Mouse (Mus musculus): ENCODE results near the gene Ampd3.

Gene Ampd3

DNA sequence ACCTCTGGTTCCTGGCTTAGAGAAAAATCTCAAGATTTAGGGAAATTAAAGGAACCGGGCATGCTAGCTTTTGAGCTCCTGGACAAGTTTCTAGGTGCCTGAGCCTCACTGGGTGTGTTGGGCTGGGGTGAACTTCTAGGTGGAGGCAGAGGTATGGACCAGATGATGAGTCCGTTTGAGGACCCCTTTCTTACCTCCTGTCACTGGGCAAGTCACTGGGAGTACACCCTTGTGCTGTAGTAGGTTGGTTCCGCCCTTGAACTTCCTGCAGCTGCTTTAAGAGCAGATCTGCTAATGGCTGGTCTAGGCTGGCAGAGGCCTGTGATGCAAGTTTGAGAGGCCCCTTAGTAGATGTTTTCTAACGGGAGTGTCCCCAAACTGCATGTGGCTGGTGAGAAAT lies 1.1 kb downstream of the Ampd3 start:
- DNase-seq (ENCODE audit: low spot score in 2 of 2), result no peak

DNA sequence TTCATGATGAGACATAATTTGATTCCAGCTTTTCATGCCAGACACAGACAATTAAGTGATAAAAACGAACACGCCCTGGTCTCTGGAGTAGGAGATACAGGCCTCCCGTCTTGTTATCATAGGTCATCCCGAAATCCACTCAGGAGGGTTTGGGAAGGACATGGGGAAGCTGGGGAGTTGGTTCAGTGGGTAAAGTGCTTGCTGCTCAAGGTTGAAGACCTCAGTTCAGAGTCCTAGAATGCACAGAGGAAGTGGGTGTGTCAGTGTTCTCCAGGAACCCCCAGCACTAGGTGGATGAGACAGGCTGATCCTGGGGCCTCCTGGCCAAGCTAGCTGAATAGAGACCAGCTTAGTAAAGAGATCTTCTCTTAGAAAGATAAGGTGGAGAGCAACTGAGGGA lies 2.9 kb downstream of the Ampd3 start:
- DNase-seq (ENCODE audit: low spot score in 2 of 2), result no peak

DNA sequence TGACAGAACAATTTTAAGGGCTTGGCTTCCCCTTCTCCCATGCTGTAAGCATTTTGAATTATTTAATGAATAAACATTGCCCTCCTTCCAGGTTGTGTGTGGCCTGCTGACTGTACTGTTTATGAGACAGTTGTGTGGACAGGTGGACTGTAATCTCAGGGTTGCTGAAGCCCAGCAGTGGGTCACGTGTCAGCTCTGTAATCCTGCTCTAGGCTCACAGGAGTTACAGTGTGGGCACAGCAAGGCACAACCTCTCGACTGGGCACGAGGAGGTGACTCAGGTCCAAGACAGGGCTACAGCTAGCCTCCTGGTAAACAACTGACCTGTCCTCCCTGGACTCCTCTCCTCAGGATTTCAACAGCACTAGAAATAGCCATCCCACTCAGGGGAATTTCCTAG lies 4.3 kb downstream of the Ampd3 start:
- no peak for DNase-seq (ENCODE audit: low spot score in 2 of 2)

DNA sequence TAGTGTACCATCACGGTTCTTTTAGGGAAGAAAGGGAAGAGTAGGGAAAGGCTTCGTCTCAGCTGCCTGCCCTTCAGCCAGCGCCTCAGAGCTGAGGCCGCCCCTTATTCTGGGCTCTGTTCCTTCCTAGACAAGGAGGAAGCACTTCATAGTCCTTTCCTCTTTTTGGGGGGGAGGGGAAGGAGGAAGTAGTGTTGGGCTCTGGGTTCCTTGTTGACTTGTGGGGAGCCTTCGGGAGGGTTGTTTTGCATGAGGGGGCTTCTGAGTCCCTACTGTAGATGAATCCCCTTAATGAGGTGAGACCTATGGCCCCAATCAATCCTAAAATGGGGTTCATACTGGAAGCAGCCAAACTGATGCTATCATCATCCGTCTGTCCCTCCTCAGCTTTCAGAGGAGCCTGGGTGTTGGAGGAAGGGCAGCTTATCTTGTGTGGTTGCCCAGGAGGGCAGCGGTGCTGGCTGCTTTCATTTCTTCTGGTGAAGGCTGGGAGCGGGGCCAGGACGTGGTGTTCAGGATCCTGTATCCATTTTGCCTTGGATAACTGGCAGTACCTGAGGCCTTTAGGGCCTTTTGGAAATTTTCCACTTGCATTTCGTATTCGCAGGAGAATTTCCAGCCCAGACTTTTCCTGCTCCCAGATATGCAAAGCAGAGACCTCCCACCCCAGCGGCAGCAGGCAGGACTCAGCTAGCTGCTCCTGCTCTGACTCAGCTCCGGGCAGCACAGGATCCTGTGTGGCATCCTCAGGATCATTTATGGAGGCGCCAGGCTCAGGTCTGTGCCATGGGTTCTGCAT lies 5.4 kb downstream of the Ampd3 start:
- no peak for DNase-seq (ENCODE audit: low spot score in 2 of 2)

DNA sequence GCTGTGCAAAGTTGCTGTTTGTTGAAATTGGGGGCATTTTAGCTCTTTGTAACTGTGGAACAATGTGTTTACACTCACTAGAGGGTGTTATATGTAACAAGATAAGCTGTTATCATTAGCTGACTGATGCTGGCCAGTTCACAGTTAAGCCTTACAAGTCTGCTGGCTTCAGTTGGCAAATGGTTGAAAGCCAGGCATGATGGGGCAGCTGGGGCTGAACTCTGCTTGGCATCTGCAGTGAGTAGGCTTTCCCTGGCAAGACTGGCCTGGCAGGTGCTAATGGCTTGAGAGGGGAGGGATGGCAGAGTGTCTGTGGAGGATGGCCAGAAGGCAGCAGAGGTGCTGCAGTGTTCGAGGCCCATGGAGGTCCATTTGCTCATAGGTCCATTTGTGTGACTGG lies 6.1 kb downstream of the Ampd3 start:
- DNase-seq (ENCODE audit: low spot score in 2 of 2), result no peak

DNA sequence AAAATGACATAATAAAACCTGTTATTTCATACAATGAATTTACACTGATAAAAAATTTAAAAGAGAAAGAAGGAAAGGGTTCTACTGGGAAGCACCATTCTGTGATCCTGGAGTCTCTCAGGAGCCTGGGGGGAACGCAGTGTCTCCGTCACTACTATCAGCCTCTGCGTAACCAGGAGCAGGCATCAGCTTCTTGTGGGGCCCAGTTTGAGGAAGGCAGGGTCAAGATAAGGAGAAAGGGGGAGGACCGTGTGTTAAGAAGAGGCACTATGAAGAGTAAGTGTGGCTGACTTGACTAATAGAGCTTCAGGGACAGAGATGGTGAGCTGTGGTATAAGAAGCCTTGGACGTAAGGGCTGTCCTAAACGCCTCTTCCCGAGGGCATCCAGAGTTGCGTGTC lies 6.7 kb downstream of the Ampd3 start:
- no peak for DNase-seq (ENCODE audit: low spot score in 2 of 2)

DNA sequence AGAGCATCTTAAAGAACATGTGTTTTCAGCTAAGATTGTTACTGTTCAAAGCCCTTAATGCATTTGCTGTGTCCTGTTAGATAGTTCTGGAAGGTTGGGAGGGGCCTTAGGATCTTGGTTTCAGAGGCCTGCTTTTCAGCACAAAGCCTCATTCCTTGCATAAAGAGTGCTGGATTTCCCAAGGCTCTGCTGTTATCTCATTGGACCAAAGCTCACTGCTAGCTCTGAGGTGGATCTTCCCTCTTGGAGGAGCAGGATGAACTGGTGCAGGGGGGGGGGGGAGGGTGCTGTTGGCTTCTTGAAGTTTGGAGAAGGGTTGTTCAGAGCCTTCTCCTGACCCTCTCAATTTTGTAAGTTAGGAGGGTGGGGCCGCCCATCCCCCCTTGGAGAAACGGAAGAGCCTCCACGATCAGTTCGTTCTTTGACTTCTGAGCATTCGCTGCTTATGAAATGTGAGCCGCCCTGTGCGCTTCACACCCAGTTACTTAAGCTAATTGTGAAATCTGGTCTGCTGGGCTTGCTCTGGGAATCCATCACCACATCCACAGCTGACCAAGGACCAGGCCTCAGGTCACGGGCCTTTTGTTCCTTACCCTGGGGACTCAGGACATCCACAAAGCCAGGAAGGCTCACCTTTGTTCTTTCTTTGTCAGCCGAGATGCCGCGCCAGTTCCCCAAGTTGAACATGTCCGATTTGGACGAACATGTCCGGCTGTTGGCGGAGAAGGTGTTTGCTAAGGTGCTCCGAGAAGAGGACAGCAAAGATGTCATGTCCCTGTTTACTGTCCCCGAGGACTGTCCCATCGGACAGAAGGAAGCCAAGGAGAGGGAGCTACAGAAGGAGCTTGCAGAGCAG lies 9.4 kb downstream of the Ampd3 start:
- no peak for DNase-seq (ENCODE audit: low spot score in 2 of 2)

DNA sequence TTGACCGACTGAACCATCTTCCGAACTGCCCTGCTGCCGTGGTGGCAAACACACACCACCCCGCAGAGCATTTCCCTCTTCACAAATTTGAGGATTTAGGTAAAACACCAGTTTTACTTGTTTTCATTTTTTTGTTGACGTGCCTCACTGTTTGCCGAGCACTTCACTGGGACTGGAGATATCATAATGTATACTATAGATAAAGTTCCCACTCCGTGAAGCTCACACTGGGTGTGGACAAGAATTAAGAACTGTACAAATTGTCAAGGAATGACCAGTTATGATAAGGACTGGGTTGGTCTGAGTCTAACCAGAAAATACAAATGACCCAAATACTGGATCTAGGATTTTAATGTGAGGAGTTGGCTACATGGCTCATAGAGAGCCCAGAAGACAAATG lies 10.9 kb downstream of the Ampd3 start:
- DNase-seq (ENCODE audit: low spot score in 2 of 2), result no peak

DNA sequence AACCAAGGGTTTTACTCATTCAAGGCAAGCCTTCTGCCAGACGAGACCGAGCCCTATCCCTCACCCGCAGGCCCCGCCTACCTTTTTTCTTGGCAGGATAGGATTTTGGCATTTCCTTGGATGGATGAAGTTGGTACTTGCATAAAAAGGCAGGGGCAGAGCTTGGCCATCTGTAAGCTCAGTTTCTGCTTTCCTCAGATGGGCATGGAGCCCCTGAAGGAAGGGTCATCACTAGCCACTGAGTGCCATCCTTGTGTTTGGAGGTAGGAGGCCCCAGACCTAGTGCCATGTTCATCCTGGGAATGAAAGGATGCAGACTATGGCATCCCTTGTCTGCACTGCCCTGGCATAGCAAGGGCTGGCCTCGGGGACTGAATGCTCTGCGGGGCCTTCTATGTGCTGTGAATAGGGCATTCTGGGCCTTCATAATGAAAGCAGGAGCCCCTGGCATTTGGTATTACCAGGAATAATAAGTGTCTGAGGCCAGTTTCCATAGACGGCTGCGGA lies 11.7 kb downstream of the Ampd3 start:
- no peak for DNase-seq (ENCODE audit: low spot score in 2 of 2)

DNA sequence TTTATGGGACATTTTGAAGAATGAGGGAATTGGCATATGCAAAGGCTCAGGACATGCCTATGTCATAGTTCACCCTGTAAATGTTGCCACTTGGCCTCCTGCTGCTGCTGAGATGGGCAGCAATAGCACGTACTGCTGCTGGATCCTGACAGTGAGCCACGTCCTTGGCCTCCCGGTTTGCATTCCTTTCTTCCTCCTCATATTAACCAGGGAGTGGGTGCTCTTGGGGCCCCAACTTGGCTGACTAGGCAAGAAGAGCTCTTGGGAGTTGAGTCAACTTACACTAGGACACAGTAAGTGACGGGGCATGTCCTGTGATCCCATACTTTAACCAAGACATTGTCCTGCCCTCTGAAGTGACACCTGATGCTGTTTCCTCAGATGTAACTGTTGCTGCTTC lies 12.5 kb downstream of the Ampd3 start:
- DNase-seq (ENCODE audit: low spot score in 2 of 2), result no peak

DNA sequence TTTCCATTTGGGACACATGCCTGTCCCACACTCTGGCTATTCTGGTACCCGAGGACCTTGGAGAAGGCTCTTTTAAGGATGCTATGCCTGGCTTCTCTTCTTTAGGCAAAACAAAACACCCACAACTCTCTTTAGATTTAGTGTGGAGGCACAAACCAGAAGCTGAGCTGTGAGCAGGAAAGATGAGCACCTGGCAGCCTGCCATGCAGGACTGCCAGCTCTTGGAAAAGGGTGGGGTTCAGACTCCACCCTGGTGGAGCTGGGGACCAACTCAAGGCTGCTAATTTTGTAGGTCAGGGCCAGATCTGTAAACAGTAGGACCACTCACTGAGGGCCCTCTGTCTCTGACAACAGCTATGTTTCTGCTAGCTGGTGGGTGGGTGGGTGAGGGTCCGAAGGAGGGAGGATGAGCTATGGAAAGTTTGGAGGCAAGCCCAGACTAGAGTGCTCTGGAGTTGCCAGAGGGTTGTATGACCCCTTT lies 13.3 kb downstream of the Ampd3 start:
- DNase-seq (ENCODE audit: low spot score in 2 of 2), result no peak

DNA sequence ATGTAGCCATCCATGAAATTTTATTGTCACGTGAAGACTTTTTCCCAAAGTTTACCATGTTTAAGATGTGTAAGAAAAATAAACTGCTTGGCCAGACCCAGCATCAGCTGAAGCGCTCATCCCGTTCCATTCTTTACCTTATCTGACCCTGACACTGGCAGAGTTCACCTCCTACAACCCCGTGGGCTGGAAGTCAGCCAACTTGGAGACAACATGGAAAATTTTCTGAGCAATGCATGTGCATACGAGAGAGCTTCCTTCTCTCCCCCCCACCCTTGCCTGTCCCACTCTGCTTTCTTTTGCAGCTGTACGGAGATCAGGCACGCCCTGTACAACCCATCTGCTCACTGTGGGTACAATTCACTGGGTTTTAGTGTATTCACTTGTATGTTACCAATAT lies 14.1 kb downstream of the Ampd3 start:
- no peak for DNase-seq (ENCODE audit: low spot score in 2 of 2)

DNA sequence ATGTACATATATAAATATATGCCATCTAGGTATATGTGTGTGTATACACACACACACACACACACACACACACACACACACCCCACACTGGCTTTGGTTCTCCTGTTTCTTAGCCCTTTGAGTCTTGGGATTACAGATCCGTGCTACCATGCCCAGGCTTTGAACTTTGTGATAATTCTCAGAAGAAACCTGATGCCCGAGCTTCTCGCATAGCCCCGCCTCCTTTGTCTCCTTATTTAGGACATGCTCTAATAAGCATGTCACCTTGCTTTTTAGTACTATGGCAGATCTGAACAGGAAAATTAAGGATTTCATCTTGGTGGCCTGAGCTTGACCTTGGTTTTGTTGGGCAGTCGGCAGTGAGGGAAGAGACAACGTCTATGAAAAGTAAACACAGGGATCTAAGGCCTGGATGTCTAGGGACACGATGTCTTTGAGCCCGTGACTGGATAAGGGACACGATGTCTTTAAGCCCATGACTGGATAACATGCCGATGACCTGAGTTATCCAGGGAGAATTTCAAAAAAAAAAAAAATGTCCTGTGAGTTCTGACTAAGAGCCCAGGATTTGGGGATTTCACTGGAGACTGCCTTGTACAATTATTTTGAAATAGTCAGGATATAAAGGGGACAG lies 15.0 kb downstream of the Ampd3 start:
- DNase-seq (ENCODE audit: low spot score in 2 of 2), result no peak

DNA sequence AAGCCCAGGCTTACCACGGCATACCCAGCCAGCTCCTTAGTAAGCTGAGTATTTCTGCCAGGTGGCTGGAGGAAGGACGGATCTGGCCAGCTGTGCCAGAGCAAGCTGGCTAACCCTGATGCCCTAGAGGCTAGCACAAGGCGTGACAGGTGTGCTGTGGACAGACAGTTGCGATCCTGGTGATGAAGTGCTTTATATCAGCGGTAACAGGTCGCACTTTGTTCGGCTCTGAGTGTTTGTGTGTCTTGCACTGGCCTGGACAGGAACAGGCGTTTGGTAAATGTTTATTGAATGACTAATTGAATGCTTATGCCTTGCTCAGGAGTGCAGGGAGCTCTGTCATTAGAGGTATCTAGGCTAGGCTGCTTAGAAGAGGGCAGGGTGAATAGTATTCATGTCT lies 17.0 kb downstream of the Ampd3 start:
- no peak for DNase-seq (ENCODE audit: low spot score in 2 of 2)

DNA sequence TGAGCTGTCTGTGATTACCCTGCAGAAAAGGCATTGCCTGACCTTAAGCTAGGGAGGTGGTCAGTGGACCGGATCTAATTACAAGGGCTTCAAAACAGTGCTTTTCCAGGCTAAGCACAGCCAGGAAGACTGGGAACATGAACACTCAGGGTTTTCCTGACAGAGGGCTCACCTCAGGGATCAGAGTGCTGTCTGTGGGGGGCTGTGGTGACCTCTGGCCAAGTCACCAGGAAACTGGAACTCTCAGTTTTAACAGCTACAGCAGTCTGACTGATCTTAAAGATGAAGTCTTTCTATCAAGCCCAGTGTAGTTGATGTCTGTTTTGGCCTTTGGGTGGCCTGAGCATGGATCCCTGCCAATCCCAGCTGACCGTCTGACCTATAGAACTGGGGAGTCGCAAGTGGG lies 17.7 kb downstream of the Ampd3 start:
- no peak for DNase-seq (ENCODE audit: low spot score in 2 of 2)

DNA sequence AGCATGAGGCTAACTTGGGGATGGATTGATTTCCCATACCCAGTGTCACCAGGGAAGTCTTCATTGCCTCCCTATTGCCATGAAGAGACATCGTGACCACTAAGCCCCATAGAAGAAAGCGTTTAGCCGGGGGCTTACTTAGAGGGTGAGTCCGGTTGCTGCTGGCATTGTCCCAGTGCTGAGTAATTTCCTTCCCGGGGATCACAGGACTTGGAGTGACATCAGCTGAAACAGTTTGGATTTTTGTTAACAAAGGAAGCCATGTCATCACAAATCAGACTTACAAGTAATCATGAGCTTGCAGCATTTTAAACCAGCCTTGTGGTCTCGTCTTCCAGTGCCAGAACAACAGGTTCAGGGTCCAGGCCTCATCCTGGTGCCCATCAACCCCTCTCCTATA lies 19.3 kb downstream of the Ampd3 start:
- DNase-seq (ENCODE audit: low spot score in 2 of 2), result no peak

DNA sequence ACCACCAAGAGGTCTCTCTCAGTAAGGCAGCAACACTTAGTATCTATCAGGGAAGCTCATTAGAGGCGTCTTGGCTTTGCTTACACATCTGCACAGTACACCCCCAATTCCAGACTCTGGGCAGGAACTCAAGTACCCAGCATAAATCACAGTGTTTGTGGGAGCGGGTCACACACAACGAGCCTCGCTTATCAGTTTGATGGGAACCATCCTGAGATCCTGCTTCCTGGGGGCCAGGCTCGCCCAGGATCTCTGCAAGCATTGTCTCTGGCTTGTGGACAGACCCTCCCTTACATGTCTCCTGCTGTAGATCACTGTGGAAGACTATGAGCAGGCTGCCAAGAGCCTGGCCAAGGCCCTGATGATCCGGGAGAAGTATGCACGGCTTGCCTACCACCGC lies 22.9 kb downstream of the Ampd3 start:
- DNase-seq (ENCODE audit: low spot score in 2 of 2), result peak in 1 of 2 experiments; percentile 54

DNA sequence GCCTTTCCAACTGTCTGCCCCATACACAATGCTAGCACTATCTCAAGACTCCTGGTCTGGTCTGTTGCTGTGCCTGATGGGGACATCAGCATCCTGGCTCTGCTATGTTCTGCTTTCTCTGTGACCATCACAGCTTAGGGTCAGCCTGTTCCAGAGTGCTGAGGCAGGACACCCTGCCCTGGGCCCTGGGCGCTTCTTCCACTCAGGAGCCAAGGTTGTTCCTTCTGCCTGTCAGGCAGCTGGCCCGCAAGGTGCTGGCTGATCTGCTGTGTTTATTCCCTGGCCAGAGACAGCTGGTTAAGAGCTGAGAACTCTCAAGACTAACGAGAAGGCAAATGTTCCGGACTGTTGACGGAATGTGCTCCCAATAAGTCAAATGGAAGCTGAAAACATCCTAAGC lies 24.2 kb downstream of the Ampd3 start:
- no peak for DNase-seq (ENCODE audit: low spot score in 2 of 2)

DNA sequence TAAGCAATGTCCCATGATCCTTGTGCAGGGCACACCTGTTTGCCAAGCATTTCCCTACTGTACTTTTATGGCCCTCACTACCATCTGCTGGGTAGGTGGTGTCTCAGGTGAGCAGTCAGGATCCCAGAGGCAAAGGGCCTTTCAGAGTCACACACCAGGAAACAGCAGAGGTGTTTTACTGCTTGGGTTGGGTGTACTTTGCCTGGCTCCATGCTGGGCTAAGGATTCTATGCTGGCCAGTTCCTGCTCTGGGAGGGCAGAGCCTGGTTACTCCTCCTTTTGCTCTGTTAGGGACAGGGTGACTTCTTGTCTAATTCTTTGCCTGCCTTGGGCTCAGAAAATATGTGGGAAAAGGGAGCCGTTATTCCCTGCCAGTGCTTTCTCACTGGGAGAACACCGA lies 24.8 kb downstream of the Ampd3 start:
- DNase-seq (ENCODE audit: low spot score in 2 of 2), result no peak

DNA sequence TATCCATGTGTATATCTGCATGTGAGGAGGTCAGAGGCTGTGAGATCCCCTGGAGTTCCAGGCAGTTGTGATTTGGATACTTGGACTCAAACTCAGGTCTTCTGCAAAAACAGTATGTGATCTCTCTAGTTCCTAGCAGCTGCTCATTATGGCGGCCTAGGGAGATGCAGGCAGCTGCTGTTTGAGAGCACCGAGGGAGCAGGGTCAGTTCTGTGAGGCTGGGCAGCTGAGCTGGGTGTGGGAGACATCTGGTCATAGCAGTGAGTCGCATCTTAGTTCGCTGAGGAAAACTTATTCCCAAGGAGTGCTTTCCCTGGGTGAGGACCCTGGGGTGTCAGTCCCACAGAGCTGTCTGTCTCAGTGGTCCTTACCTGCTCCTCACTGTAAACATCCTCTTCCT lies 26.7 kb downstream of the Ampd3 start:
- DNase-seq (ENCODE audit: low spot score in 2 of 2), result no peak

DNA sequence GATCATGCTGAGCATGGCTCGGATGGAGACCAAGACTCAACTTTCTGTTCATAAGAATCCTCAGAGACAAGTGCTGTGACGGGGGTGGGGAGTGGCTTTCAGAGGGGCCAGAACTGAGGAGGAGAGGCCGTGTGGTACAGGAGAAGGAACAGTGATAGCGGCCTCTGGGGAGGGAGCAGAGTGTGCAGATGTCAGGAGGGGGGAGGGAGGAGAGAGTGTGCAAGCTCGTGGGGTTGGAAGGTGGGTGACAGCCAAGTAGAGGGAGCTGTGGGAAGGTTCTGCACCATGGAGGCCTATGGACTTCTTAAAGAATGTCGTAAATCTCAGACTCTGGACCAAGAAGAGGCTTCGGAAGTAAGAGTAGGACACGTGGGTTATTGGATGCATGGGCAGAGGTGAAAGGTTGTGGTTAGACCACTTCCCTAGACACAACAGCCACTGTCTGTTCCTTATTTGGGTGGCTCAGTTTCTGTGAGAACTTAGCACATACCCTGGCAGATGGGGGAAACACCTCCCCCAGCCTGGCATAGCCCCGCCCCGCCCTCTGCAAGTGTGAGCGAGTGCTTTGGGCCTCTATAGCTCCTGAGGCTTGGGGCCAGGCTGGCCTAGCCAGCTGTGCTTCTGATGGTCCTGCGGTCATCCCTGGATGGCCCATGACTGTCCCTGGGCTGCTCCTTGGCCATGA lies 28.5 kb downstream of the Ampd3 start:
- DNase-seq (ENCODE audit: low spot score in 2 of 2), result no peak
